ENCODE assay signal across 35 mouse cellular contexts in the genomic region with DNA sequence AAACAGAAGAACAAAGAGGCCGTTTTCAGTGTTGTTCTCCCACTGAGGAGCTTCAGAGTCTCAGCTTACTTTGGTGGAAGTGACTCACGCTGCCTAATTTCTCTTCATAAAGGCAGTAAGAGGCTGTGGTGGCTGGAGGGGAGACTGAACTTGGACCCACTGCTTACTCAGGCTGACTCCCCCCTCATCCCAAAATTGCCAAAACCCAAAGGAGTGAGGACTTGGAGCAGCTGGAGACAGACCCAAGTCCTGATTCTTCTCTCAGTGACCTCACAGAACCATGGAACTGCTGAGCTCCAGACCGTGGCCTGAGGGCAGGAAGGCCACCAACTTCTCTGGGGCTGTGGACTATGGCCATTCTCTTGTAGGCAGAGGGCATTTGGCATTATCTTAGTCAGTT. TPM values are rescaled to one million over a fixed set of nuclear protein-coding genes. Genes with fewer than 3 reads are reported as not detected.
"Had no signal": no experiment of that assay in that cellular context is flagged by ENCODE, and none has a peak within 500 bp of the region (broad histone marks: within the 10 kb centered on the region; RNA-seq: fewer than 3 reads in every experiment).

No protein-coding gene starts in this region.

- H3K4me1 ChIP-seq: heart, embryonic 12.5 days; hindbrain, embryonic 12.5 days; intestine, embryonic 15.5 days; limb, embryonic 13.5 days; limb, embryonic 15.5 days; liver, embryonic 12.5 days had no signal

- H3K9me3 ChIP-seq: heart, embryonic 12.5 days; hindbrain, embryonic 10.5 days; hindbrain, embryonic 12.5 days; intestine, embryonic 15.5 days; limb, embryonic 13.5 days; limb, embryonic 15.5 days; liver, embryonic 12.5 days had no signal

- H3K9ac ChIP-seq: heart, embryonic 12.5 days; hindbrain, embryonic 12.5 days; hindbrain, embryonic 14.5 days; intestine, embryonic 15.5 days; limb, embryonic 13.5 days; limb, embryonic 15.5 days; liver, embryonic 12.5 days had no signal

- DNase-seq: gastrocnemius, adult 2 months; gastrocnemius, postnatal 10 days; gastrocnemius, postnatal 25 days; heart, adult 2 months; heart, postnatal 10 days; heart, postnatal 4 days; kidney, adult 18-20 months; kidney, adult 9 months; kidney, postnatal 10 days; kidney, postnatal 25 days; kidney, postnatal 4 days; layer of hippocampus, adult 9-11 months; layer of hippocampus, postnatal 36 days; left cerebral cortex, postnatal 4 days had no signal

- H3K27me3 ChIP-seq: heart, embryonic 12.5 days; hindbrain, embryonic 12.5 days; intestine, embryonic 15.5 days; limb, embryonic 13.5 days; limb, embryonic 15.5 days; liver, embryonic 12.5 days had no signal

- H3K36me3 ChIP-seq: heart, embryonic 12.5 days; hindbrain, embryonic 10.5 days; hindbrain, embryonic 12.5 days; intestine, embryonic 15.5 days; limb, embryonic 13.5 days; limb, embryonic 15.5 days; liver, embryonic 12.5 days had no signal

- ATAC-seq: hindbrain, embryonic 16.5 days; inflammation-experienced regulatory T-cells, adult 6 months; intestine, embryonic 15.5 days; intestine, postnatal 0 days; liver, embryonic 12.5 days had no signal

- H3K27ac ChIP-seq: gastrocnemius, adult 2 months; heart, adult 2 months; hindbrain, embryonic 10.5 days; hindbrain, embryonic 12.5 days; hindbrain, embryonic 14.5 days; intestine, embryonic 15.5 days; limb, embryonic 13.5 days; limb, embryonic 15.5 days; liver, embryonic 12.5 days had no signal

- H3K4me3 ChIP-seq: gastrocnemius, adult 2 months; heart, adult 2 months; heart, embryonic 12.5 days; hindbrain, embryonic 10.5 days; hindbrain, embryonic 12.5 days; intestine, embryonic 15.5 days; limb, embryonic 13.5 days; limb, embryonic 15.5 days; liver, embryonic 12.5 days had no signal

- H3K4me2 ChIP-seq: heart, embryonic 12.5 days; hindbrain, embryonic 12.5 days; hindbrain, embryonic 14.5 days; intestine, embryonic 15.5 days; limb, embryonic 13.5 days; limb, embryonic 15.5 days; liver, embryonic 12.5 days had no signal

RNA-seq across cellular contexts. Expression of a gene that starts 2.0 kb away (rescaled TPM):
- total RNA-seq: gastrocnemius, adult 2 months; gastrocnemius, postnatal 25 days; granulocyte monocyte progenitor cell, adult 5-6 weeks; heart, adult 2 months; heart, postnatal 10 days; heart, postnatal 25 days; heart, postnatal 4 days; layer of hippocampus, postnatal 14 days; layer of hippocampus, postnatal 36 days; left cerebral cortex, adult 18-20 months; left cerebral cortex, postnatal 25 days; liver, adult 2 months had no signal
- polyA plus RNA-seq: heart, adult 2 months; heart, embryonic 12.5 days; heart, embryonic 14.5 days; heart, embryonic 16.5 days; hindbrain, embryonic 10.5 days; hindbrain, embryonic 12.5 days; hindbrain, embryonic 14.5 days; hindbrain, embryonic 16.5 days; inflammation-experienced regulatory T-cells, adult 6 months; intestine, embryonic 15.5 days; intestine, postnatal 0 days; kidney, embryonic 16.5 days; limb, embryonic 11.5 days; limb, embryonic 13.5 days; limb, embryonic 15.5 days; liver, adult 2 months; liver, embryonic 12.5 days had no signal
